Mouse (Mus musculus) limb, embryonic 14.5 days (tissue): Measurements from ENCODE around the gene Tle6. TPM values are rescaled to one million over a fixed set of nuclear protein-coding genes. Genes with fewer than 3 reads are reported as not detected.

Source experiments
- ATAC-seq: fragments of 200-750 bp; cut with Nextera tagmentation; 2 replicates; pipeline ENCODE4 v1.8.0; 2017; ENCODE audit warnings: low read depth, moderate number of reproducible peaks, moderate TSS enrichment; ENCODE audit not compliant: low FRiP score
- DNase-seq: peaks from one replicate; pipeline ENCODE4 v3.0.0-alpha.2; 2015; ENCODE audit warnings: low spot score
- H3K27ac ChIP-seq: fragments of 300-500 bp; sonication (generic); replicated peaks from 2 replicates; pipeline ENCODE4 v1.5.1; 2014; ENCODE audit warnings: low read depth, mild to moderate bottlenecking, low read length, moderate library complexity, mixed read lengths
- H3K27me3 ChIP-seq: fragments of 300-500 bp; sonication (generic); 2 replicates; pipeline ENCODE4 v1.6.1; 2014; ENCODE audit warnings: low read length, mixed read lengths; ENCODE audit not compliant: control insufficient read depth, insufficient read depth
- H3K36me3 ChIP-seq: fragments of 300-500 bp; sonication (generic); 2 replicates; pipeline ENCODE4 v1.6.1; 2014; ENCODE audit warnings: mild to moderate bottlenecking, low read length, moderate library complexity, mixed read lengths; ENCODE audit not compliant: control insufficient read depth, insufficient read depth
- H3K4me1 ChIP-seq: fragments of 300-500 bp; sonication (generic); 2 replicates; pipeline ENCODE4 v1.6.1; 2014; ENCODE audit warnings: antibody characterized with exemption, low read length, mixed read lengths; ENCODE audit not compliant: control insufficient read depth, insufficient read depth
- H3K4me2 ChIP-seq: fragments of 300-500 bp; sonication (generic); replicated peaks from 2 replicates; pipeline ENCODE4 v1.6.1; 2014; ENCODE audit warnings: low read depth, mild to moderate bottlenecking, low read length, moderate library complexity; ENCODE audit not compliant: severe bottlenecking
- H3K4me3 ChIP-seq: fragments of 300-500 bp; sonication (generic); replicated peaks from 2 replicates; pipeline ENCODE4 v1.5.1; 2014; ENCODE audit warnings: low read length
- H3K9ac ChIP-seq: fragments of 300-500 bp; sonication (generic); 2 replicates; pipeline ENCODE4 v1.6.1; 2014; ENCODE audit warnings: mild to moderate bottlenecking, low read depth, low read length, moderate library complexity; ENCODE audit not compliant: severe bottlenecking
- H3K9me3 ChIP-seq: fragments of 300-500 bp; sonication (generic); 2 replicates; pipeline ENCODE4 v1.6.1; 2016; ENCODE audit warnings: low read length; ENCODE audit not compliant: control insufficient read depth
- POLR2A ChIP-seq: fragments of 200-500 bp; IDR thresholded peaks from 2 replicates; pipeline ENCODE4 v1.8.0; 2012; ENCODE audit warnings: inconsistent platforms, mild to moderate bottlenecking, moderate library complexity, borderline replicate concordance; ENCODE audit not compliant: insufficient read depth, insufficient read length; ENCODE audit errors: extremely low read depth
- WGBS: fragments of 180-500 bp; shearing (Covaris S2); extraction: QIAGEN DNeasy Blood & Tissue Kit; methylation state at CpG from one replicate; pipeline ENCODE4 v1.1.7; 2014; 5-methylcytosine and 5-hydroxymethylcytosine counted together
- polyA plus RNA-seq, 2 experiments: library from polyadenylated mRNA; depleted of rRNA in 1 of 2; stranded (reverse) in 1 of 2; unstranded in 1 of 2; fragments of >200 nt; fragmentation: Nextera tagmentation in 1 of 2; extraction: Ambion mirVana in 1 of 2; gene quantifications; 2 replicates each; pipeline versions ENCODE4 v1.2.1 to v1.2.3; 2012 to 2014

Gene Tle6
- polyA plus RNA-seq, 2 experiments, result 9.2 to 24.2 TPM

- Histone ChIP-seq H3K4me3 (no peak overlapping the region), H3K4me2 (no peak overlapping the region), H3K9ac (no peak overlapping the region), H3K36me3 (no peaks in the 10 kb centered on the region), H3K27me3 (no peaks in the 10 kb centered on the region), H3K4me1 (peaks cover 58% of the 10 kb centered on the region), H3K9me3 (no peaks in the 10 kb centered on the region), H3K27ac (no peak overlapping the region)
- 57% methylated on average over 5 of the region's 5 CpGs for WGBS
- no peak for TF ChIP-seq POLR2A
- ATAC-seq (no peak), DNase-seq (no peak)
These were observed 1.2 kb downstream of the Tle6 start for GRCm38 (mm10) chr10:81599630-81600029.

DNA sequence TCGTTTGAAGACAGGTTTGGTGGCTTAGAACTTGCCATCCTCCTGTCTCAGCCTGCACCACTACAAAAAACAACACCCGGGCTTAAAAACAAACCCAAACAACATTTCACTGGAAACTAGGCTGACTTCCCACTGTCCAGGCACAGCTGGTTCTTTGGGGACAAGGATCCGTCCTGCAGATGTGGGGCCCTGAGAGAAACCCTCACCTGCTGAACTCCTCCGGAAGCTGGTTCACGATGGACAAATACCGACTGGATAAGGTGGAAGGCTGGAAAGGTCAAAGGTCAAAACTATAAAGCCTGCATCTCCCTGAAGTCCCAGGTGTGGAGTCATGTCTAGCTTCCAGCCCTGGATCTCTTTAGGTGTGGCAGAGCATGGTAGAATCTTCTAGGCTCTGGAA lies 2.0 kb downstream of the Tle6 start:
- Histone ChIP-seq H3K36me3 (no peaks in the 10 kb centered on the region), H3K27me3 (no peaks in the 10 kb centered on the region), H3K9me3 (no peaks in the 10 kb centered on the region), H3K27ac (no peak overlapping the region), H3K4me3 (no peak overlapping the region), H3K9ac (no peak overlapping the region), H3K4me1 (peaks cover 54% of the 10 kb centered on the region), H3K4me2 (no peak overlapping the region)
- 22% methylated on average over 6 of the region's 6 CpGs for WGBS
- no peak for TF ChIP-seq POLR2A
- ATAC-seq (no peak), DNase-seq (no peak)

DNA sequence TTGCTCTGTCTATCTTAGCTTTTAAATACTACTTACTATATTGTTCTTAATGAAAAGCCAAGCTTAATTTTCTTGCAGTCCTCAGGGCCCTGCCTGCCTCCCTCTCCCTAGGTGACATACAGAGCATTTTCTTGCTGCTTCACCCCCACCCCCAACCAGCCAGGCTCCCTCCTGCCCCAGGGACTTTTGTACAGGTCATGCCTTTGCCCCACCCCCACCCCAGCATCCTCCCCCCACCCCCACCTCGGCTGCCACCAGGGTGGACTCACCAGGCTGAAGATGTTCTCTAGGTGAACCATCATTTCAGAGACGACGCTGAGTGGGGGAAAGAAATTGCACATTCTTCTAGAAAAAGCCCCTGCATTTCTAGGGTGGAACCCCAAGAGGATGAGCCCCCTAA lies 2.5 kb downstream of the Tle6 start:
- Histone ChIP-seq H3K36me3 (no peaks in the 10 kb centered on the region), H3K4me2 (no peak overlapping the region), H3K9me3 (no peaks in the 10 kb centered on the region), H3K27ac (no peak overlapping the region), H3K4me1 (peaks cover 54% of the 10 kb centered on the region), H3K9ac (no peak overlapping the region), H3K4me3 (no peak overlapping the region), H3K27me3 (no peaks in the 10 kb centered on the region)
- WGBS, result 33% methylated on average over 3 of the region's 3 CpGs
- no peak for TF ChIP-seq POLR2A
- DNase-seq (no peak), ATAC-seq (no peak)

- no peaks in the 10 kb centered on the region for H3K27me3 ChIP-seq
- DNase-seq, result peak; percentile 38
- peak overlapping the region; percentile 75 for H3K27ac ChIP-seq
- H3K9ac ChIP-seq, result peak overlapping the region; percentile 25
- no peaks in the 10 kb centered on the region for H3K36me3 ChIP-seq
- no peaks in the 10 kb centered on the region for H3K9me3 ChIP-seq
- peak overlapping the region; percentile 10; the same call in 1 of the 2 replicates for H3K4me3 ChIP-seq
- ATAC-seq, result peak; percentile 23
- peak overlapping the region; percentile 40 for H3K4me2 ChIP-seq
- H3K4me1 ChIP-seq, result peaks cover 50% of the 10 kb centered on the region
- WGBS, result 3% methylated on average over 11 of the region's 12 CpGs
- TF ChIP-seq POLR2A, result no peak
These were observed 3.5 kb downstream of the Tle6 start for GRCm38 (mm10) chr10:81597137-81597950.

GRCm38 (mm10) chr10:81596611-81597010 lies 4.3 kb downstream of the Tle6 start:
- TF ChIP-seq POLR2A, result no peak
- Histone ChIP-seq H3K36me3 (no peaks in the 10 kb centered on the region), H3K4me3 (peak overlapping the region; percentile 10), H3K4me2 (peak overlapping the region; percentile 40), H3K4me1 (peaks cover 49% of the 10 kb centered on the region), H3K9ac (peak overlapping the region; percentile 29), H3K27me3 (no peaks in the 10 kb centered on the region), H3K27ac (peak overlapping the region; percentile 75), H3K9me3 (no peaks in the 10 kb centered on the region)
- DNase-seq, result peak; percentile 58
- no peak for ATAC-seq
- 0% methylated on average over 10 of the region's 10 CpGs for WGBS
